In genomic region chr5:139286142-139286941, GRCm38 (mm10) we compare ENCODE assay signal across 11 mouse cellular contexts. TPM values are rescaled to one million over a fixed set of nuclear protein-coding genes. Genes with fewer than 3 reads are reported as not detected.
DNase-seq lines count a peak whose midpoint lies in the region; ATAC-seq and TF ChIP-seq lines count a peak whose summit lies in the region.
"Had no signal": no experiment of that assay in that cellular context is flagged by ENCODE, and none has a peak within 500 bp of the region (broad histone marks: within the 10 kb centered on the region; RNA-seq: fewer than 3 reads in every experiment).

No protein-coding gene starts in this region.

- H3K9me3 ChIP-seq in heart, embryonic 10.5 days = no peaks in the 10 kb centered on the region
- peaks cover 21% of the 10 kb centered on the region for H3K9me3 ChIP-seq in CH12.LX (replicated peaks; ENCODE audit: low read length)
- no peaks in the 10 kb centered on the region for H3K9me3 ChIP-seq in limb, embryonic 10.5 days (replicated peaks)

- H3K4me1 ChIP-seq in heart, embryonic 10.5 days = peaks cover 28% of the 10 kb centered on the region
- peaks cover 56 to 88% of the 10 kb centered on the region in 2 experiments for H3K4me1 ChIP-seq in CH12.LX (ENCODE audit: control insufficient read depth in 1 of 2, insufficient read depth in 2 of 2)
- H3K4me1 ChIP-seq in limb, embryonic 10.5 days = peaks cover 27% of the 10 kb centered on the region

- H3K4me2 ChIP-seq in CH12.LX (ENCODE audit: insufficient read depth, low read depth, poor library complexity, severe bottlenecking) = no peak overlapping the region

- H3K79me2 ChIP-seq in CH12.LX (replicated peaks; ENCODE audit: control insufficient read depth, extremely low read depth, insufficient read depth, poor library complexity, severe bottlenecking) = no peaks in the 10 kb centered on the region

- TF ChIP-seq POLR2A in CH12.LX (IDR thresholded peaks at IDR 0.05; ENCODE audit: low read depth, low read length) = no peak

- H3K36me3 ChIP-seq in heart, embryonic 10.5 days = no peaks in the 10 kb centered on the region
- peaks cover 38 to 82% of the 10 kb centered on the region in 2 experiments for H3K36me3 ChIP-seq in CH12.LX (replicated peaks in 1 of 2; ENCODE audit: control insufficient read depth in 1 of 2, insufficient read depth in 1 of 2, low read length in 1 of 2)
- no peaks in the 10 kb centered on the region for H3K36me3 ChIP-seq in limb, embryonic 10.5 days

- TF ChIP-seq EP300 in CH12.LX (IDR thresholded peaks at IDR 0.05; ENCODE audit: low read length) = no peak

- DNase-seq in heart, embryonic 10.5 days (ENCODE audit: low spot score) = no peak
- DNase-seq in heart, adult 9 months (ENCODE audit: low spot score in 2 of 2) = no peak
- DNase-seq in CH12.LX (ENCODE audit: extremely low read depth) = no peak
- peak; percentile 60 for DNase-seq in lung, postnatal 10 days
- no peak for DNase-seq in limb, embryonic 10.5 days (ENCODE audit: low spot score)
- DNase-seq in right cerebral cortex, adult 18-20 months = no peak
- no peak for DNase-seq in spleen, postnatal 10 days (ENCODE audit: low spot score in 2 of 2)
- DNase-seq: embryo, embryonic 11 days; kidney, postnatal 36 days had no signal

- ATAC-seq in granulocyte monocyte progenitor cell, adult 5-6 weeks (replicated peaks; ENCODE audit: poor library complexity, severe bottlenecking) = peak; percentile 28
- ATAC-seq: forebrain, embryonic 16.5 days had no signal

- no peak for TF ChIP-seq RAD21 in CH12.LX (IDR thresholded peaks at IDR 0.05; ENCODE audit: low read depth, low read length)

- no peak overlapping the region for H3K4me3 ChIP-seq in heart, embryonic 10.5 days
- peak overlapping the region in 1 of 3 experiments; percentile 29 for H3K4me3 ChIP-seq in CH12.LX (replicated peaks in 1 of 3; ENCODE audit: low read depth in 2 of 3, low read length in 2 of 3, poor library complexity in 1 of 3)
- H3K4me3 ChIP-seq in limb, embryonic 10.5 days = no peak overlapping the region

- H3K27me3 ChIP-seq in heart, embryonic 10.5 days (ENCODE audit: insufficient read depth, poor library complexity, severe bottlenecking) = peaks cover 21% of the 10 kb centered on the region; the same call in 1 of the 2 replicates
- no peaks in the 10 kb centered on the region for H3K27me3 ChIP-seq in CH12.LX (replicated peaks)
- no peaks in the 10 kb centered on the region for H3K27me3 ChIP-seq in limb, embryonic 10.5 days (ENCODE audit: low read depth, poor library complexity, severe bottlenecking)

- TF ChIP-seq CTCF in CH12.LX (conservative IDR thresholded peaks at IDR 0.05 in 1 of 2, IDR thresholded peaks at IDR 0.05 in 1 of 2; ENCODE audit: low read depth in 2 of 2, low read length in 2 of 2) = no peak

- H3K9ac ChIP-seq in CH12.LX (ENCODE audit: insufficient read depth, low read depth) = no peak overlapping the region

- in situ Hi-C loops in CH12.LX (cut with MboI; ENCODE audit: low pct_ligation_motif_present, low pct_unique_long_range_greater_than_20kb, low sequenced_read_pairs) = no loop called here

- H3K27ac ChIP-seq in heart, embryonic 10.5 days = 0 out of 2 replicates have a peak overlapping the region, but pooled peaks have one; percentile 3
- H3K27ac ChIP-seq in CH12.LX (ENCODE audit: insufficient read depth, low read depth) = peak overlapping the region; percentile 71
- H3K27ac ChIP-seq in limb, embryonic 10.5 days = no peak overlapping the region

- dilution Hi-C loops in CH12.LX (cut with MboI; ENCODE audit: extremely low pct_ligation_motif_present, extremely low pct_unique_long_range_greater_than_20kb, low sequenced_read_pairs) = no loop called here

- WGBS in heart, embryonic 10.5 days = 57% methylated on average over 14 of the region's 14 CpGs
- WGBS in limb, embryonic 10.5 days = 76% methylated on average over 14 of the region's 14 CpGs

TF ChIP-seq in CH12.LX, 34 proteins besides CTCF, POLR2A, EP300 and RAD21:
- TF ChIP-seq ZKSCAN1 (IDR thresholded peaks at IDR 0.05; ENCODE audit: borderline replicate concordance, low read depth, low read length) (no peak), UBTF (IDR thresholded peaks at IDR 0.05; ENCODE audit: low read depth, low read length) (no peak), HCFC1 (IDR thresholded peaks at IDR 0.05; ENCODE audit: low read depth, low read length) (no peak), ZC3H11A (IDR thresholded peaks at IDR 0.05; ENCODE audit: low read depth, low read length) (no peak), USF2 (conservative IDR thresholded peaks at IDR 0.05; ENCODE audit: low read depth, low read length) (no peak), ZMIZ1 (IDR thresholded peaks at IDR 0.05; ENCODE audit: low read depth, low read length) (no peak), USF1 (IDR thresholded peaks at IDR 0.05; ENCODE audit: low read depth, low read length) (no peak), POLR2AphosphoS2 (IDR thresholded peaks at IDR 0.05; ENCODE audit: low read depth, low read length) (no peak), MYC (IDR thresholded peaks at IDR 0.05; ENCODE audit: low read depth, low read length) (no peak), JUND (conservative IDR thresholded peaks at IDR 0.05; ENCODE audit: low read depth, low read length) (no peak), CHD1 (IDR thresholded peaks at IDR 0.05; ENCODE audit: low read depth, low read length) (no peak), TCF12 (IDR thresholded peaks at IDR 0.05; ENCODE audit: low read depth, low read length) (no peak), MAFK (IDR thresholded peaks at IDR 0.05; ENCODE audit: insufficient replicate concordance, low read length) (no peak), PAX5 (IDR thresholded peaks at IDR 0.05; ENCODE audit: low read length) (no peak), ETS1 (conservative IDR thresholded peaks at IDR 0.05; ENCODE audit: low read depth, low read length) (no peak), JUN (IDR thresholded peaks at IDR 0.05; ENCODE audit: insufficient read depth, low read depth, low read length) (no peak), MXI1 (IDR thresholded peaks at IDR 0.05; ENCODE audit: low read depth, low read length) (no peak), E2F4 (IDR thresholded peaks at IDR 0.05; ENCODE audit: insufficient replicate concordance, low read depth, low read length) (no peak)

RNA-seq across cellular contexts. Expression of gene Get4, which starts 34.2 kb away (rescaled TPM):
- polyA plus RNA-seq in heart, embryonic 10.5 days (2016; fragmentation: Nextera tagmentation; extraction: Ambion mirVana) = 193 and 205 TPM in 2 replicates
- total RNA-seq in CH12.LX (2012; rRNA removed) = 91.4 and 93.9 TPM in 2 replicates
- 96.4 and 103 TPM in 2 replicates for total RNA-seq in CH12.LX (2014; rRNA removed)
- polyA plus RNA-seq in CH12.LX (2012; ENCODE audit: insufficient read length, low read depth) = 140 and 164 TPM in 2 replicates
- total RNA-seq in granulocyte monocyte progenitor cell, adult 5-6 weeks (2014; fragmentation: Nextera tagmentation) = 43.8 and 51.8 TPM in 2 replicates
- total RNA-seq in granulocyte monocyte progenitor cell, adult 5-6 weeks (2017) = 17.9 and 30.5 TPM in 2 replicates
- polyA plus RNA-seq in limb, embryonic 10.5 days (2016; fragmentation: Nextera tagmentation; extraction: Ambion mirVana) = 196 and 215 TPM in 2 replicates

RNA-seq across cellular contexts. Expression of gene Adap1, which starts 39.1 kb away (rescaled TPM):
- 1.1 and 1.2 TPM in 2 replicates for polyA plus RNA-seq in heart, embryonic 10.5 days (2016; fragmentation: Nextera tagmentation; extraction: Ambion mirVana)
- total RNA-seq in CH12.LX (2012; rRNA removed) (73.2 and 93.9 TPM in 2 replicates), CH12.LX (2014; rRNA removed) (53.9 and 55.3 TPM in 2 replicates)
- polyA plus RNA-seq in CH12.LX (2012; ENCODE audit: insufficient read length, low read depth) = 61.8 and 70.7 TPM in 2 replicates
- total RNA-seq in granulocyte monocyte progenitor cell, adult 5-6 weeks (2014; fragmentation: Nextera tagmentation) = 46.5 and 63.5 TPM in 2 replicates
- total RNA-seq in granulocyte monocyte progenitor cell, adult 5-6 weeks (2017) = 39.4 and 53.9 TPM in 2 replicates
- 0.26 and 0.46 TPM in 2 replicates for polyA plus RNA-seq in limb, embryonic 10.5 days (2016; fragmentation: Nextera tagmentation; extraction: Ambion mirVana)

Comparison
In these comparisons a context has a peak if more than half of its experiments do, and no peak if none do; other contexts are left out.
1. RNA of gene Adap1, which starts 39.1 kb away (polyA plus RNA-seq): 61.8 to 70.7 TPM in CH12.LX; 1.1 to 1.2 TPM in heart, embryonic 10.5 days and 0.26 to 0.46 TPM in limb, embryonic 10.5 days; every median in the first group is over 10 times any median in the second.